Mouse (Mus musculus) mesoderm, embryonic 11.5 days (tissue): Measurements from ENCODE around the gene Eid2.
"Not testable (repeated sequence)": the region's sequence is repeated elsewhere in the genome, so short reads cannot be mapped to it uniquely, and the experiment has no call there.

Experiments used
- DNase-seq: peaks from one replicate; pipeline ENCODE4 v3.0.0-alpha.2; 2012; ENCODE audit warnings: low read depth, low spot score

The Eid2 gene

DNA sequence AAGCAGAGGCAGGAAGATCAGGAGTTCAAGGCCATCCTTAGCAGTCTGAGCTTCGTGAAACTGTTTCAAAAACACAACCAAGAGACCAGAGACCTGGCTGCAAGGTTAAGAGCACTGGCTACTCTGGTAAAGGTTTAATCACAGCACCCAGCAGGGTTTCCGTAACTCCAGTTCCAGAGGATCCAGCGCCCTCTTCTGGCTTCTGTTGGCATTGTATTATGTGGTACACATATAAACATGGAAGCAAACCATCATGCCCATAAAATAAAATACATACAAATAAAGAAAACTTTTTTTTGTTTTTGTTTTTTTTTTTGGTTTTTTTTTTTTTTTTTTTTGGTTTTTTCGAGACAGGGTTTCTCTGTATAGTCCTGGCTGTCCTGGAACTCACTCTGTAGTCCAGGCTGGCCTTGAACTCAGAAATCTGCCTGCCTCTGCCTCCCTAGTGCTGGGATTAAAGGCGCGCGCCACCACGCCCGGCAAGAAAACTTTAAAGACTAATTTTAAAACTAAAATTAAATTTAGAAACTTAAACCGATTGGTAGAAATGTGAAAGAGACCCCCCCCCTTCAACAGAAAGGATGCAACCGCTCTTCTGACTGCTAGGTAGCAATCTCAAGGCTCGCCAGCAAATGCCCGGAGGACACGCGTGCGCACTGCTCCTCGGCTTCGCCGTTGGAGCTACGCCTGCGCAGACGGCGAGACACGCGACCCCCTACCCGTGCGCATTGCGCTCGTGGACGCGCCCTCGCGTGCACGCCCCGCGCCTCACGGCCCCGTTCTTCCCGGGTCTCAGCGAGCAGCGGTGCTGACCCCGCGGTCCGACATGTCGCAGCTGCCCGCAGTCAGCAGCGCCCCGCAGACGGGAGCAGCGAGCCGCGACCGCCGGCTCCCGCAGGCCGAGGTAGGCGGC is at the start of gene Eid2:
Gene Eid2 (plus strand): TSS at position 753 of the 913 bp plus-strand sequence.
- DNase-seq, result peak; percentile 94

DNA sequence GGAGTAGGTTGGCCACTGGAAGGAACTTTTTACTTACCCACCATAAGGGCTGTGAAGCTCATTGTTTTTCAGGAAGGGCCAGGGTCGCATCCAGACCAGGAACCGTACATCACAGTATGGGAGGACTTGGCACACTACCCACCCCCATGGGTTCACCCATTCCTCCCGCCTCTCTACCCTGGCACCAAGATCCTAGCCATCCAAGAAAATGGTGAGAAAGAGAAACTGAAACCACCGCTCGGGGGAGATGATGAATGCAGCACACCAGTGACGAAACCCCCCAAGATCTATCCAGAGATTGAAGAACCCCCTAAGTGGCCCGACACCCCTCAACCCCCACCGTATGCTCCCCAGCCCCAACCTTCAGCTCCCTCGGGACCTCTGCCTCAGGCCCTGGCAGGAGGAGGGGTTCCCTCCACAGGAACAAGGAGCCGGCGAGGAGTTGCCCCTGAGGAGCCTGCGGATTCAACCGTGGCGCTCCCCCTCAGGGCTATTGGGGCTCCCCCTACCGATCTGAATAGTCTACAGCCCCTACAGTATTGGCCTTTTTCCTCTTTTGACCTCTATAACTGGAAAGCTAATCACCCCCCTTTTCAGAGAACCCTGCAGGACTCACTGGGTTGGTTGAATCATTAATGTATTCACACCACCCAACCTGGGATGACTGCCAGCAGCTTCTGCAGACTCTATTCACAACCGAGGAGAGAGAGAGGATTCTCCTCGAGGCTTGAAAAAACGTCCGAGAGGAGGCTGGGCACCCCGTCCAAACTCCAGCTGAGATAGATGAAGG is 48.5 kb upstream of the Eid2 start:
- not testable (repeated sequence) for DNase-seq

DNA sequence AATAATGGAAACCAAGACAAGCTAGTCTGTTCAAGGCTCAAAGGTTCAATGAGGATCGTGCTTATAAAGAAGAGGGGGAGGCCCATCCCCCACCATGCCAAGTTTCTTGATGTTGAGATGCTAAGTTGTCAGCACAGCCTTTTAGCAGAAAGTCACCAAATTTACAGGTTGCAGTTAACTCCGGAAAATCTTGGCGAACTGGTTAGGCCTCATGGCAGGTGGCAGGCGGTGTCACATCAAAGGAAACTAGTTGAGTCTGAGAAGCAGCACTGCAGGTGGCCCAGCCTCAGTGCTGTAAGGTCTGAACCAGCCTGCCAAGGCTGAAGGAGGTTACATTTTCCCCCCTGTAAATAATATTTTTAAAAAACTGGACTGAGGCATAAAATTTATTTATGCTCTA is 40.8 kb upstream of the Eid2 start:
- DNase-seq, result not testable (repeated sequence)

DNA sequence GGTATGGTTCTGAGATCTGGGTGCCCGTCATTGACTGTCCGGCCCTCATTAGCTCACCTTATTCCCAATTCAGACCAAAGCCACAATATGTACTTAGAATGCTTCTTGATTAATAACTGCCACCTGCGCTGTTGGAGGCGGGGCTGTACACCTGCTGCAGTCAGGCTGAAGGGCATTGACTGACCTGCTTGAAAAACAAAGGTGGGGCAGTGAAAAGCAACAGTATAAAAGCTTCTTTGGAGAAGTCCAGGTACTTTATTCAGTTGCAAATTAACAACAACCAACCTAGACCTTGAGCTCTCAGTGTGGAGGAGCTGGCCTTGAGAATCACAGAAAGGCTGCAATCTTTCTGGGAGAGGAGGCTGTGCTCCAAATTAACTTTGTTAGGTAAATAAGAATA is 40.3 kb upstream of the Eid2 start:
- DNase-seq, result not testable (repeated sequence)

DNA sequence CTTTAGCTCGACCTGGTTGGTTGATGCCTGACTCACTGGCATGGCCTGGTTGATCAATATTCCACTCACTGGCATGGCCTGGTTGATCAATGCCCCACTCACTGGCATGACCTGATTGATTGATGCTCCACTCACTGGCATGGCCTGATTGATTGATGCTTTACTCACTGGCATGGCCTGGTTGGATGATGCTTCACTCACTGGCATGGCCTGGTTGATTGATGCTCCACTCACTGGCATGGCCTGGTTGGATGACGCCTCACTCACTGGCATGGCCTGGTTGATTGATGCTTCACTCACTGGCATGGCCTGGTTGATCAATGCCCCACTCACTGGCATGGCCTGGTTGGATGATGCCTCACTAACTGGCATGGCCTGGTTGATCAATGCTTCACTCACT is 23.7 kb upstream of the Eid2 start:
- not testable (repeated sequence) for DNase-seq

DNA sequence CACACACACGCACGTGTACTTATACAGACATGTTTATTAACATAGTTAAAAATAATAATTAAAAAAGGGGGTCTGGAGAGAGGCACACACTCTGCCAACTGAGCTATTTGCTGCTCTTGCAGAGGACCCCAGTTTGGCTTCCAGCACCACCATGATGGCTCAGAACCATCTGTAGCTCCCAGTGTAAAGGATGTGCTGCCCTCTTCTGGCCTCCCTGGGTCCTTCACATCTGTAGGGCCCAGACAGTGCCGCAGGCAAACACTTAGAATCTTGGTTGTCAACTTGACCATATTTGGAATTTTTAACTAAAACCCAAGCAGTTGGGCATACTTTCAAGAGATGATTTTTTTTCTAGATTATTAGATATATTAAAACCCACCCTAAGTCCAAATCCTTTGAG is 18.7 kb upstream of the Eid2 start:
- no peak for DNase-seq

DNA sequence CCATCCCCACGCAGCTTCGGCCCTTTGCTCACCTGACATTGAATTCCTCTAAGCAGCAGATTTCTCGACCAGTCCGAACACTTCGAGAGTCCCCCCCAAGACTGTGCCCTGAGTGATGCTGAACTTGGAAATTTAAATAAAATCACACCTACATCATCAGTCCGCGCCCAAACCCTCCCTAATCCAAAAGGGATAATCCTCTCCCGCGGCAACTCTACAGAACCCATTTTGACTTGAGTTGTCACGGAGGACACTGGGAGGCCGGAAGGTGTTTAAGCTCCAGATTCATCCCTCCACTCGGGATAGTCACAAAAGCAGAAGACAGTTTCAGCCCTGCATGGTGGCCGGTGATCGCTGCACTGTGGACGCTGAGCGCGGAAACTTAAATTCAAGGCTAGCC is 15.7 kb upstream of the Eid2 start:
- no peak for DNase-seq

DNA sequence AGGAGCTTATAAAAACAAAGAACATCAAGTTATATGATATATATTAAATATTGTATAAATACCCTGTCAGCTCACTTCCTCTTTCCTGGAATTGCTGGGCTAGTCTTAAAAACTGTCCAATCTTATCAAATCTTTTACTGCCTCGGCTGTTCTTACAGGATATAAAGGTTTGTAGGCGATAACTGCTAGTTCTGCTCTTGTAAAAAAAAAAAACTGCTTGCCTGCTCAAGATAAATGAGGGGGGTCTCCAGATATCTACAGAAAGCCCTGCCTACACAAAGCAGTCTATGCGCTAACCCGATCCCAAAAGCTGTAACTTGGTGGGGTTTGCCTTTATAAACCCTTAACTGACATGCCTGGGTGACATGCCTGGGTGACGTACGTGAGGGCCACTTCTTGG is 13.1 kb upstream of the Eid2 start:
- DNase-seq, result no peak

DNA sequence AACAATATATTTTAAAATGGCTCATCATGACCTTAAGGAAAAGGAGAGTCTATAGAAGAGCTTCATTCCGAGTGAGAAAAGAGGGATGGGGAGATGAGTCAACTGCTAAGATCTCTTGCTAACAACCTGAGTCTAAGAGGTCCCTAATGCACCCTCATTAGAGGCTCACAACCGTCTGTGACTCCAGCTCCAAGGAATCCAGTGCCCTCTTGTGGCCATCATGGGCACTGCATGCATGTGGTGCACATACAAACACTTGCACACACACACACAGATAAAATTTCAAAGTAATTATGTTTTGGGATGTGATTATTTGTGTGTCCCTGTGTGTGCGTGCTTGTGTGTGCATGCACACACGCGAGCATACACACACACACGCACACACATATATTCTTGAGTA is 12.2 kb upstream of the Eid2 start:
- no peak for DNase-seq

DNA sequence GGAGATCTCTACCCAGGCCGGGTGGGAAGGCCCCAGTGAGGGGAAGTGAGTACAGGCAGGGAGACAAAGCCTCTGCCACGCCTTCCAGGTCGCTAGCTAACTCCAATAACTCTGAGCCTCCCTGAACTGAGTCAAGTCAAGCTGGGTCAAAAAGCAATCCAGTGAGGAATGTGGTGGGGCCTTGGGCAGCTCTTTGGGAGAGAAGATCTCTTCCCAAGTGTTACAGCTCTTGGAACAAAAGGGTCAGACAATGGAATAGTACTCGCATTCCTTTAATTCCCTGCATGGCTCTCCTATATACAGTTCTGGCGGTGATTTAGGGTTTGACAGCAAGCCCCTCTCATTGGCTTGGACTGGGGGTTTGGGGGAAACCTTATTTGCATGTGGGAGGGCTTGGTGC is 4.8 kb upstream of the Eid2 start:
- DNase-seq, result no peak

DNA sequence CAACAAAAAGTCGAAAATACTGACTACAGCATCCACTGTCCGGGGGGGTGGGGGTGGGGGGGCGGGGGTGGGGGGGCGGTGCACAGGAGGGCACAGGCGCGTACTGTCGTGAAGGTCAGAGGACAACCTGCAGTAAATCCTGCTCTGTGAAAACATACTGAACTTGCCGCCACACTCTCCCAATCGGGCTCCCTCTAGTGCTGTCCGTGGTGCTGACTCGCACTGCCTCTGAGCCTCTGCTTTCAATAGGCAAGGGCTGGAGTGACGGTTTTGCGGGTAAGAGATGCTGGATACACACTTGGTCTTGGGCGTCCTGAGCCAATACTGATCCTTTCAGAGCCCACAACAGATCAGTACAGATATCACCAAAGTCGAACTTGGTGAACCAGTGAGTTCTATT is 3.9 kb upstream of the Eid2 start:
- peak; percentile 87 for DNase-seq

DNA sequence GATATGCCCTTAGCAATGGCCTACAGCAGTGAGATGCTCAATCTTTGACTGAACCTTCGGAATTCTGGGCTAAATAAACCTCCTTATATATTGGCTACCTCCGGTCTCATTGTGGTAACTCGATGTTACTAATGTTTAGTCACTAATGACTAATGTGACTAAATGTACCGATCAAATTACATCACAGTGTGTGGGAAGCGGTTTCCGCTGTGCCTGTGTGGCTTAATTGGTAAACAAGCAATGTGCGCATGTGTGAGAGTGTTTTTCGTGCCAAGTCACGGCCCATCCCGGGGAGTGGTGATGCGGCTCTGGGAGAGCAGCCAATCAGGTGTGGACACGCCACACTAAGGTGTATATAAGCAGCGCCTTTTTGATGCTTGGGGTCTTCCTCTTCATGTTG is 2.3 kb upstream of the Eid2 start:
- no peak for DNase-seq

DNA sequence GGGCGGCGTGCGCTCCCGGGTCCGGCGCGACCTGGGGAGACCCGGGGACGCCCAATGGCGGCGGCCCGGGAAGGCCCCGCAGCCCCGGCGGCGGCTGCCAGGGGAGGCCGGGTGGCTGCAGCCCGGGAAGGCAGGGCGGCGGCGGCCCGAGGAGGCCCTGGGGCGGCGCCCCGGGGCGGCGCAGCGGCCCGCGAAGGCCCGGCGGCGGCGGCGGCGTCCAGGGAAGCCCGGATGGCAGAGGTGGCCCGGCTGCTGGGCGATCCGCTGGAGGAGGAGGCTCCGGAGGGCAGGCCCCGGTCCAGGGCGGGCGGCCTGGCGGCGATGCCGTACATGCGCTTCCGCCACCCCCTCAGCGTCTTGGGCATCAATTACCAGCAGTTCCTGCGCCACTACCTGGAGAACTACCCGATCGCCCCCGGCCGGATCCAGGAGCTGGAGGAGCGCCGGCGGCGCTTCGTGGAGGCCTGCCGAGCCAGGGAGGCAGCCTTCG is 406 bp downstream of the Eid2 start:
- DNase-seq, result no peak

DNA sequence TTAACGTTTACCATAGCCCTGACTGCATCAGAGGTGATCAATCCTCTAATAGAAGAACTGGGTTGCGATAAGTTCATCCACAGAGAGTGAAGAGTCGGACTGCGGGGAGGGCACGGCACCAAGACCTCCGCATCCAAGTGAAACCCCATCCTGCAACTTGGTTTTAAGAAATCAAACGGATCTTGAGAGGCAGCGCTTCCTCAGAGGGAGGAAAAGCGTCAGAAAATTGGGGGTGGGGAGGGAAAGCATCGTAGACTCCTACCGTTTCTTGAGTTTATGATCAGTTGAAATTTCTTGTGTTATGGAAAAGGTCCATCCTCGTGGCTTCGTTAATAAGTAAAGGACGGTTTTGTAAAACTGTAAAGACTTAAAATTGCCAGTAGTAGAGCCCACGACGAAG is 895 bp downstream of the Eid2 start:
- no peak for DNase-seq

DNA sequence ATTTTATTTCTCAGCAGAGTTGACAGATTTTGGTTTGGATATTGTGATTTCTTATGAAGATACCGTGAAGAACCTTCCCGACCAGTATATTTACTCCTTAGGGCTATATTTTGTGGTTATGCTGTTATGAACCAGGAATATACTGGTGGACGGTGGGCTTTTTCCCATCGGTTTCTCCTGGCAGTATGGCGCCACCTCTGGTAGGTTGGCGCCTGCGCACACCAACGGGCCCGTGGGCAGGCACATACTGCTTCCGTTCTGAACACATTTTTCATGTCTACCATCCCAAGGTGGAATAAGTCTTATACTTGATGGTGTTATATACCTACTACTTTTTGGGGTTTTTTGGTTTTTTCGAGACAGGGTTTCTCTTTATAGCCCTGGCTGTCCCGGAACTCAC is 1.7 kb downstream of the Eid2 start:
- no peak for DNase-seq

DNA sequence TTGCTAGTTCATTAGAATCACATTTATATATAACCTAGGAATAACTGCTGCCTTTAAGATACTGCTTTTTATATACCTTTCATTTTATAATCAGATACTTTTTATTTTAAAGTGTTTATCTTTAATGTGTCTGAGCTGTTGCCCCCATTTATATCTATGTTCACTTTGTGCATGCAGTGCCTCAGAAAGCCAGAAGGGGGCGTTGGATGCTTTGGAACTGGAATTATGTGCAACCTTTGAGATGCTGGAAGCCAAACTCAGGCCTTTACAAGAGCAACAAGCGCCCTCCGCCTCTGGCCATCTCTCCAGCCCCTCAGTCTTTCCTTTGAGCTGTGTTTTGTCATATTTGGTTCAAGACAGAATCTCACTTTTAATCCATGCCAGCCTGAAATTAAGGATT is 4.1 kb downstream of the Eid2 start:
- DNase-seq, result no peak

DNA sequence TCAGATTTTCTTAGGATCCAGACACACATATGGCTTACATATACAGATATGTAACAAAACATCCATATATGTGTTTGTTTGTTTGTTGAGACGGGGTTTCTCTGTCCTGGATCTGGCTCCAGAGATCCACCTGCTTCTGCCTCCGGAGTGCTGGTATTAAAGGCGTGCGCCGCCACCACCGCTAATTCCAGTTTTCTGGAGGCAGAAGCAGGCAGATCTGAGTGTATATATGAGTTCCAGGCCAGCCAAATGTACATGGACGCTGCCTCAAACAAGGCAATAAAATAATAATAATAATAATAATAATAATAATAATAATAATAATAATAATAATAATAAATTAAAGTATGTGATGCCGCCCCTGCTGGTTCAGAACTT is 9.5 kb downstream of the Eid2 start:
- DNase-seq, result no peak

DNA sequence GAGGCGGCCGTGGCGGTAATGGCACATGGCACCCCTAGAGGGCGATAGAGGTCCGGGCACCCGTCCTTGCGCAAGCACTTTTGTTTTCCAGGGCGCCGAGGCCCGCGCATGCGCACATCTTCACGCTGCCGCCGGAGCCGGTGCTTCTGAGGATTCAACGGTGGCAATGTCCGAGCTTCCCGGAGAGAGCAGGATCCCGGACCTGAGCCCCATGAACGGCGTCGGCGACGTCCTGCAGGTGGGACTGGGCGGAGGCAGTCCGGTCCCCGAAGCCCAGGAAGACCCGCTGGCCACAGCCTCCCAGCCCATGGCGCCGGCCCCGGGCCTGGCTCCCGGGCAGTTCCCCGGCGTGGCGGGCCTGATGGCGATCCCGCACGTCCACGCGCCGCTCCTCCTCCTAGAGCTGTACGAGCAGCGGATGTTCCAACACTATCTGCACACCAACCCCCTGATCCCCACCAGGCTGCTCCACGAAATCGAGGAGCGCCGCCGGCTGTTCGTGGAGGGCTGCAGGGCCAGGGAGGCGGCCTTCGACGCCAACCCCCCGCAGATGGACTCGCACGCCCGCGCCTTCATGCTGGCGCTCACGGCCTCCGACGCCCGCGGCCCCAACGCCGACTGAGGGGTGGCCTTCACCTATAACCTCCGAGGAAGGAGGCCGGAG is 10.1 kb downstream of the Eid2 start, which contains the start of gene Eid2b:
Gene Eid2b (plus strand): TSS at position 125 of the 664 bp plus-strand sequence.
- peak; percentile 96 for DNase-seq

DNA sequence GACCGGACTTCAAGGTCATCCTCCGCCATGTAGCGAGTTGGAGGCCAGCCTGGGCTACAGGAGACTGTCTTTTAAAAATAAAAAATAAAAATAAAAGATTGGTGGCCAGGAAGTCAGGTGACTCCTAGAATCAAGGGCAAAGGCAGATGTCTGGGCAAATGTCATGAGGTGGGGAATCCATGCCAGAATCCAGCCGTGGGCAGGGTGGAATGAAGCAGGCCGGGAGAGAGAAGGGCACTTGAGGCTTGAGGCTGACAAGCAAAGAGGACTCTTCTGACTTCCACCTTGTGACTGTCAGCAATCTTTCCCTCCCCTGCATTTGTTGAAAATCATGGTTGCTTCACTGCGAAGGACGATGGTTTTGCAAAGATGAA is 10.6 kb downstream of the Eid2 start:
- DNase-seq, result no peak

DNA sequence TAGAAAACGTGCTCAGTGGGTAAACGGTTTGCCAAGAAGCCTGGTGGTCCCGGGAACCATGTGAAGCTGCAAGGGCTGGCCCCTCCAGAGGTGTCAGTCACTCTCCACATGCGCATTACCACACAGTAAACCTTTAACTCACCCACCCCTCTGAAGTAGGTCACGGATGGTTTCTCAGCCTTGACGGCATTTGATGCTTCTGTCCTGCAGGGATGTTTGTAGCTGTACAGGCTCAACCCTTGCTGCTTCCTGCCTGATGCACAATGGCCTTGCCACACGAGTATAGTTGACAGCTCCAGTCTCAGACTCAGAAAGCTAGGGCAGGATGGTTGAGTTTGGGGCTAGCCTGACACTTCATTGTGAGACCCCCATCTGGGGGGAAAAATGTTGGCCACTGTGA is 12.9 kb downstream of the Eid2 start:
- DNase-seq, result no peak

DNA sequence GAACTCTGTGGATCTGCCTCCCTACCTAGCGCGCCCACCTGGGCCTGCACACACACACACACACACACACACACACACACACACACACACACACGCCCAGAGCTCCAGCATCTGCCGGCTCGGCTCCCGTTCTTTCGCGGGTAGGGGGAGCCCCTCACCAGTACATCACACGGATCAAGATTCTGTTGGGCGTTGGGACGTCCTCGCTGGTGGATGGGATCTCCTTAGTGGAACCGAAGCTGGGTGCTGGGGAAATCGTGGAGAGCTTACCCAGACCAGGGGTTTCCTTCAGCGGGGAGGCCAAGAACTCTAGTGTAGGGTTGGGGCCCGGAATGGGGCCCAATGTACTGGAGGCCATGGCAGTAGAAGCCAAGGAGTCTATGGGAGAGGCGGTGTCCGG is 22.5 kb downstream of the Eid2 start:
- no peak for DNase-seq
